Mouse (Mus musculus) ZHBTc4 (cell line): ENCODE results near the gene Cactin.
A peak's percentile ranks its signal among the peaks of the same experiment; 100 is the strongest.

Experiments used
- DNase-seq: peaks from one replicate; pipeline ENCODE4 v3.0.0-alpha.2; 2011; ENCODE audit warnings: low read depth, low spot score

Gene Cactin

GRCm38 (mm10) chr10:81365073-81365472, 44.2 kb downstream of the Cactin start:
- no peak for DNase-seq

- peak; percentile 91 for DNase-seq
Measured at GRCm38 (mm10) chr10:81365672-81366476, 45.0 kb downstream of the Cactin start, which contains the start of gene 4930404N11Rik. TSS of gene 4930404N11Rik (minus strand) at chr10:81365816.

DNA sequence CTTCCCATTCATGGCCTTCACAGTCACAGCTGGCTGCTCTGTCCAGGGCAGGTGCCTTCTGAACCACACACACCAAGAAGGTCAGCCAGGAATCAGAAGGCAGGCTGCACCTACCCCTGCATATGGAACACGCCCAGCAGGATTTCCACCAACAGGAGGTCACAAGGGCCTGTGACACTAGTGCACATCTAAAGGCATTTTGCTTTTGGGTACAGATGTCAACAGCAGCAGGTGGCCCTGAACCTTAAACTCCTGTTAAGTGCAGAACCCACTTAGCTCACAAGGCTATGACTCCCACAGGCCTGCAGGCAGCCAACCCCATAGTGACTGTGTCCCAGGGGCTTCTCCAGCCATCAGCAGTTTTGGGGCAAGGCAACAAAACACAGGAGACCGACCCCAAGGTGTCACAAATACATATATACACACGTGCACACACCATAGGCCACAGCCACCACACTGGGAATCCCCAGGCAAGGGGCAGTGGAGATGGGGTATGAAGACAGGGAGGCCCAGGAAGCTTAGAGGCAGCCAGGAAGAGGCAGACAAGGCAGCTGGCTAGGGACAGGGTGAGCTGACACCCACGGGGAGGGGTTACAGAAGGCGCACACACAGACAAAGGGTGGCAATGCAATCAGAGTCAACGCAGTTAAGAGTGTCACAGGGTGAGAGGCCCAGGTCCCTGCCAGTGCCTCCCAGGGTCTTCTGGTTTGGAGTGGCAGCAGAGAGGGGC, 45.7 kb downstream of the Cactin start:
- no peak for DNase-seq

- DNase-seq = no peak
Measured at GRCm38 (mm10) chr10:81367207-81367495, 46.2 kb downstream of the Cactin start.

DNA sequence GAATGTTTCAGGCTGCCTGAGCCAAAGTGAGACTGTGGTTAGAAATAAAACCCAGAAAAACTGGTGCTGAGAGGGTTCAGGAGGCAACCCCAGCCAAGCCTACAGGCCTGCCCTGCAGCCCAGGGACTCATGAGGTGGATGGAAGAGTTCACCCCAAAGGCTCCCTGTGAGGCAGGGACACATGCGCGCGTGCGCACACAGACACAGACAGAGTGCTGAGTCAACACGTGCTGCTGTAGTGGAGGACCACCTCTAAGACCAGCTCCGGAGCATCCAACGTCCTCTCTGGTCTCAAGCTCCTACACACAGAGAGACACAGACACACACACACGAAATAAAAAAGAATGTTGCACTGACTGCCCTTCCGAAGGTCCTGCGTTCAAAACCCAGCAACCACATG, 54.4 kb downstream of the Cactin start:
- no peak for DNase-seq
